Mouse (Mus musculus): Measurements from ENCODE around the gene Frmd7.

Frmd7 gene

DNA sequence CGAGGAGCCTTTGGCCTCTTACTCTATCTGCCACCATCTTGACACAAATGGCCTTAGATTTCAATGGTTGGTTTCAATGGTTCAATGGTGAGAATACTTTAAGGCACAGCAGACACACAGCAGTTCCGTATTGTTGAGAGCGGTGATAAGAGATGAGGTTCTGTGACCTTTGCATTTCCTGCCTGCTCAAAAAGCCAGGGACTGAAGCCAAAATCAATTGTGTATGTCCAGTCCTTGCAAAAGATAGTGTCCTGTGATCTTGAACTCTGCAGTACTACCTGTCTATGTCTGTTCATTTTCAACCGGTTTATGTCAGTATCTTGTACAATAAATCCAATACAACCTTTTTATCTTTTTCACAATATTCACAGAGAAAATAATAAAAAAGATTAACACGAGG, 77.8 kb downstream of the Frmd7 start:
- DNase-seq (ENCODE audit: low read depth, low spot score) = no peak

GRCm38 (mm10) chrX:50863771-50864170, 78.7 kb downstream of the Frmd7 start:
- DNase-seq (ENCODE audit: low read depth, low spot score) = no peak

GRCm38 (mm10) chrX:50850428-50851184, 91.9 kb downstream of the Frmd7 start:
- no peak for DNase-seq (ENCODE audit: low read depth, low spot score)
